Mouse (Mus musculus): ENCODE measurements at regions not wholly inside any gene's neighbourhood (a gene's known extent, or its start where the extent isn't known, plus 50 kb on each side); places are given as distances from the start of the nearest gene placed in this dataset.
"Not testable (repeated sequence)": the region's sequence is repeated elsewhere in the genome, so short reads cannot be mapped to it uniquely, and the experiment has no call there.

DNA sequence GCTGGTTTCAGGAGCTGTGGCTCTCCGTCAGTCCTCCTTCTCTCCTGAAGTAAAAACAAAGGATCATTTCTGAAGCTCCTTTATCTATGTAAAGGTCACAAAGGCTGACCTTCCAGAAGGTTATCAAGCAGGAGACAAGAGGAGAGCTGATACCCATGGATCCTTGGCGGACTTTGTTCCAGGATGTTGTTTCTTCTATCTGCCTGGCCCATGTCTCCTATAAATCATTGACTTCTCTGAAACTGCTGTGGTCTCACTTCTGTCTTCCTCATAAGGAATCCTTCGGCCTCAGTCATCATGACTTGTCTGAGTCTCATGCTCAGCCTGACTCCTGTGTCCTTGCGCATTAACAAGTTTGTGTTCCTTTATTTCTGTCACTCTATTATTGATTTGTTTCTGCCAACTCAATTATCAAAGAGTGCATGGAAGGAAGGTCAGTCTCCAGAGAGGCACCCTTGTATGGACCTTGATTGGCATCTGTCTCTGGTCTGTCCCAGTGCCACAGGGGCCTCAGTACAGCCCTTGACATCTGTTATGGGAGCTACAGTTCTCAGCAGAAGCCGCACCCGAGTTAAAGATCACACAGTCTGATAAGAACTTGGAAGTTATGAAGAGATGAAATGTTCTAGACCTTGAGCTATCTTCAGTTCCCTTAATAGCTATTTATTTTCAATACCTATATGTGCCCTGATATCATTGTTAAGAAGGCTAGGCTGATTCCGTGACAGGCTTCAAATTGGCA lies 53.2 kb upstream of the Dazl start:
- no peak for DNase-seq (ENCODE audit: low spot score in 2 of 2)

DNA sequence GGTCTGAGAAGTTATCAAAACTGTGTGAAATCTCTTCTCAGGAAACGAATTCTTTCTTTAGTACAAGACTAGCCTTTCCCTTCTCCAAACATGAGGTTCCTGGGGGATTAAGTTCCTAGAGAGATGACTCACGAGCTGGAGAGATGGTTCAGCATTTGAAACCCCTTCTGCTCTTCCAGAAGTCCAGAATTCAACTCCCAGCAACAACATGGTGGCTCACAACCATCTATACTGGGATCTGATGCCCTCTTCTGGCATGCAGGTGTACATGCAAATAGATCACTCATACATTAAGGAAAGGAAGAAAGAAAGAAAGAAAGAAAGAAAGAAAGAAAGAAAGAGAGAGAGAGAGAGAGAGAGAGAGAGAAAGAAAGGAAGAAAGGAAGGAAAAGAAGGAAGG lies 60.4 kb upstream of the Dazl start:
- DNase-seq (ENCODE audit: low spot score in 2 of 2), result not testable (repeated sequence)

DNA sequence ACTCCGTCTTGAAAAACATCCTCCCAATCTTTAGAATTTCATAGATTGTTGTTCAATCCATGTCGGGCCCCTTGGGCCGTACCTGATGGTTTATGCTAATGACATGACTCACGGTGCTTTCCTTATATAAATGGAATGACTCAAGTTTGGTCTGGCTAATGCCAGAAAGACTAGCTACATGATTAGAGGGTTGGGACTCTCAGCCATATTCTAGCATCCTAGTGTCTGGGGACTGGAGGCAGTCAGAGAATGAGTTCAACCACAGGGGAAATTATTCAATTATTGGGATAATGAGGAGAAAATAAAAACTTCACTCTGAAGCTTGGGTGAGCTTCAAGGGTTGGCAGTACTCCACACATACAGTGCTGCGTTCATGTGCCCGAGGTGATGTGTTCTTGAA lies 60.9 kb upstream of the Dazl start:
- DNase-seq (ENCODE audit: low spot score in 2 of 2), result no peak

GRCm38 (mm10) chr17:50361657-50362233 lies 68.3 kb upstream of the Dazl start:
- DNase-seq (ENCODE audit: low spot score in 2 of 2), result no peak

DNA sequence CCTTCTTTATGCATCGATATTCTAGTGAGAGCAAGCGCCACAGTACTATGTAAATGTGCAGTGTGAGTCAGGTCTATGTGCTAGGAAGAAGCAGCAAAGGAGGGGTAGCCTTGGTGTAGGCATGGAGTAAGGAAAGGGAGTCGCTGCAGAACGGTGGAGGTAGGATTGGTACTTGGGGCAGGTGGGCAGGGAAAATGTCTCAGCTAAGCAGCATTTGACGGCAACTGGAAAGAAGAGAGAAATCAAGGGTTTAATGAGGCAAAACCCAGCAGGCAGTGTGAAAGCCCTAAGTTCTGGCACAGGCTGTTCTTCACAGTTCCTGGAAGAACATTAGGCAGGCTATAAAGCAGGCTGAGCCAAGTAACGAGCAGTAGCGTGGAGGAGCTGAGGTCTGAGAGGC lies 72.0 kb upstream of the Dazl start:
- no peak for DNase-seq (ENCODE audit: low spot score in 2 of 2)

DNA sequence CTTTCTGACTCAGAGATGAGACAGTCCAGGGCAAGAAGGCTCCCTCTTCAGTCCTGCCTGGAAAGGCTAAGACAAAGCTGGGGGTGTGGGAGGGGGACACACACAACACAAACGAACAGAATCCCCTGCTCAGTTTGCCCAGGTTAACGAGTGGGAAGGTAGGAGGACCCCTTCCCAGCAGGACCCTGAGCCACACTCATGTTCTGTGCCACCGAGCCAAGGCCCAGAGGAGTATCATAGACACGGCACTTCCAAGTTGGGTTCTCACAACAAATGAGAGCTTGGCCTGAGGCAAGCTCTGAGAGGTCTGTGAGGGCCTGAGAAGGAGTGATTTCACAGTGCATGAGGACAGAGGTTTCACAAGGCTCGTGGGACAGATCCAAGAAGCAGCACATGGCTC lies 72.7 kb upstream of the Dazl start:
- DNase-seq (ENCODE audit: low spot score in 2 of 2), result no peak

DNA sequence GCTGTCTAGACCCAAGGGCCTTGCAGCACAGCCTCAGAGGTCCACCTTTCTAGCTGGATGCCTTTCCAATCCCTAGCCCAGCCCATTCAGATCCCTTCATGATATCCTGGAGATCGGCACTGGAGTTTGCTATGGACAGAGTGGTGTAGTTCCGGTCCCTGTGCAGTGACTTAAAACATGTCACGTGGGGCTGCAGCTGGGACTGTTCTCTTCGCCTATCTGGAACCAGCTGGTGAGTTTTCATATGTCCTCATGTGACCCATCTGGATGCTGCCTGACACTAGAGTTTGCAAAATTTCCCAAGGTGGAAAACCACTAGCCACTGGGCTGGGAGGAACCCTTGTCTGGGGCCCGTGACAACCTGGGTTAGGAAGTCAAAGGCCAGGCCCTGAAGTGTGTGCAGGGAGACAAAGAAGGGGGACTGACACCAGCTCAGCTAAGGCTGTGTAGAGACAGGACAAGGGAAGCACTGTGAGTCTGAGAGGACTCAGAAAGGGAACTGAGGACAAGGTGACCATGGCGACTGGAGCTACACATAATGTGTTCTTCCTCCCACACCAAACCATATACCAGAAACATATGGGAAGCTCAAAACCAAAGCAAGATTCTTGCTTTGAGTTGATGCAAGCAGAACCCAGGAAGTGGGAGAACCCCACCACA lies 75.9 kb upstream of the Dazl start:
- DNase-seq (ENCODE audit: low spot score in 2 of 2), result no peak

- DNase-seq (ENCODE audit: low spot score in 2 of 2), result no peak
Observed at GRCm38 (mm10) chr17:50370484-50370883, 77.0 kb upstream of the Dazl start.

GRCm38 (mm10) chr17:50373496-50374141 lies 80.2 kb upstream of the Dazl start:
- no peak for DNase-seq (ENCODE audit: low spot score in 2 of 2)

DNA sequence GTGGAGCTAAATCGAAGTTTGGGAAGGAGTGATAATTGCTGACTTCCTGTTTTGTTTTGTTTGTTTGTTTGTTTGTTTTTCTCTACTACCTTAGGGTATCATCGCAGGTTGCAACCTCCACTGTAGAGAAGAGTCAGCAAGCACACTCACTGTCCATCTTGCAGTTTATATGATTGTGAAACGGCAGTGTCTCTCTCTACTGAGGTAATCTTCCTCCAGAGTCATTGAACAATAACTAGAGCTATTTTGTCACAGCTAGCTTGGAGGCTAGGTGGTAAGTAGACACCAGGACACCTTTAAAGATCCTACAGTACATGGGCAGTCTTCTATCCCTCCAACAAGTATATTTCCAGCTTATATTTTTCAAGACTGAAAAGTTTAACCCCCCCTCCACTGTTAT lies 82.0 kb upstream of the Dazl start:
- no peak for DNase-seq (ENCODE audit: low spot score in 2 of 2)

DNA sequence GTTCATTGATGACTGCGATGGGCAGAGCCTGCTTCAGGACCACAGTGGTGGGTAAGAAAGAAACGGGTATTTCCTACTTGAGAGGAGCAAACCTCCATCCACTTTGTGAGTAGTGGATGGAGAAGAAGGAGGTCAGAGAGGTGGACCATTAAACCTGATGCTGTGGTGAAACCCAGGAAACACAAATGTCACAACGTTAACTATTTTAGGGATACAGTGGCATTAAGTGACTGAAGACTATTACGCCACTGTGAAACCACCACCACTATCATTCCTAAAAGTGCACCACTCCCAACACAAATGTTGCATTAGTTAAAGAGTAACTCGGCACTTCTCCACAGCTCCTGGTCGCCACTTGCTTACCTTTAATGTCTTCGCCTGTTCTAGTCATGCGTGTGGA lies 83.3 kb upstream of the Dazl start:
- DNase-seq (ENCODE audit: low spot score in 2 of 2), result no peak

DNA sequence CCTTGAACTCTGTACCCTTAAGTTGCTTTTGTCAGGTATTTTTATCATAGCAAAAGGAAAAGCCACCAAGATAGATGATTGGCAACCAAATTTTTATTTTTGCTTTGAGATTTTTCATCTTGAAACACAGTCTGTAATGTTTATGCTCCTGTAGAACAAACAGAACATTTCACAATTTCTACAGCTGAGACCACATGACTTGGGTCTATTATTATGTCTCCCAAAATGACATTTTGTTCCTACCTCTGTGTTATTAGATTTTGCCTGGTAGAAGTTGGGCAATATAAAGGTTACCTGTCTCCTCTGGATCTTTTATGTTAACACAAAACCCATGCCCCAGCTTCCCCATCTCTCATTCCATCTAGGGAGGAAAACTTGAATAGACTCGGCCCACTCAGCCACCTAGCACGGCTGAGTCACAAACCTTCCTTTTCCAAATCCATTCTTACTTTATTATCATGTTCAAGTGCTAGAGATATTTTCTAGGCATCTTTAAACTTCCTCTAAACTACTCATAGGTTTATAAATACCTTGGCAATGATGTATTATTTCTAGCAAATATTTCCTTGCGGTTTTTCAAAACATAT lies 84.8 kb upstream of the Dazl start:
- DNase-seq (ENCODE audit: low spot score in 2 of 2), result no peak

DNA sequence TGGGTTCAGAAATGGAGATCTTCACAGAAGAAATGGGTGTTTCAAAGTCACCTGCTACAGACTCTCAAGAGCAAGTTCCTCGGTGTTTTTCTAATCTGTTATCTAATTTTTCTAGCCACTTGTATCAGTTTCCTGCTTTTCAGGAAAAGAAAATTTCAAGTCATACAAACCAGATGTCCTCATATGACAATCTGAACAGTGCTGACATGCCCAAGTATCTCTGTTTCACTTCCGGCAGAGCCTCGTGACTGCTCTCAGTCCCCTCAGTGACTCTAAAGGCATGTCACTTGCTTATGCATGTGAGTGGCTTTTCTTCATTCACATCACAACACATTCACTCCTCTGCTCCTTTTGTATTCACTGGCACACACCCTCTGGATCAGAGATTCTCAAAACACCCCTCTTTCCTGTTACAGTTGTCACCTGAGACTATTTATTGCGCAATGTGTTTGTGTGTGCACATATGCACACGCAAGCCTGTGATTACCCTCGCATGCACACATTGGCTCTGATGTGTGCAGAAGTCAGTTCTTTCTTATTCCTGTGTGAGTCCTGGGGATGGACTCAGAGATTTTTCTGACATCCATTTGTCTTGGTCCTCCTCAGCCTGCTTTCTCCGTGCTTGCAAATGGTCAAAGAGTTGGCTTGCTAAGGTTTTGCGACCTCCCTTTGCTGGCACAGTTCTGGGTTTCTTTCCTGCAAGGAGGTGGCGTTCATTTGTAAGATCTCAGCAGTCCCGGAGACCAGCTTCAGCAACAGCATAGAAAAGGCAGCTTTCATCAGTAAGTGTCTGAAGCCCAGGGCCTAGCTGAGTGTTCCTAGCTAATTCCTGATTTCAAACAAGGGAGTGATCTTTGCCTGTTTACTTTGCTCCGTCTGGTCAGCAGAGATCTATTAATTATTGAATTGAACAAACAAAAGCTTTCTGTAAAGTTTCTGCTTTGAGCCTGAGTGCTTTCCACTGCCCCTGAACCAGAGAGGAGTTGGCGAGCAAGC lies 95.6 kb upstream of the Dazl start:
- DNase-seq (ENCODE audit: low spot score in 2 of 2), result no peak

DNA sequence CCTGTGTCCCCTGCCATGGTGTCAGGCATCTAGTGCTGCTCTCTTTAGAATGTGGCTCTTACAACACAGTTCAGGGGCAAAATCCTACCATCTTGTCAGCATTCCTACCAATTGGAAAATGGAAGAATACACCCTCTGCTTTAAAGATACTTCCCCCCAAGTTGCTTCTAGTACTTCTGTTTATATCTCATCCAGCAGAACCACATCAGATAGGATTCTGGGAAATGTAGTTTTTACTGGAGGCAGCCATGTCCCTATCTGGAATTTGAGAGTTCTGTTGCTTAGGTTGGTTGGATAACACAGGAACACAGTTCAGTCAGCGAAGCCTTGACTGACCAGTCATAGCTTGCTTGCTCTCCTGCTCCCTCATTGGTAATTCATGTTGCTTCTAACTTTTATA lies 96.7 kb upstream of the Dazl start:
- no peak for DNase-seq (ENCODE audit: low spot score in 2 of 2)

DNA sequence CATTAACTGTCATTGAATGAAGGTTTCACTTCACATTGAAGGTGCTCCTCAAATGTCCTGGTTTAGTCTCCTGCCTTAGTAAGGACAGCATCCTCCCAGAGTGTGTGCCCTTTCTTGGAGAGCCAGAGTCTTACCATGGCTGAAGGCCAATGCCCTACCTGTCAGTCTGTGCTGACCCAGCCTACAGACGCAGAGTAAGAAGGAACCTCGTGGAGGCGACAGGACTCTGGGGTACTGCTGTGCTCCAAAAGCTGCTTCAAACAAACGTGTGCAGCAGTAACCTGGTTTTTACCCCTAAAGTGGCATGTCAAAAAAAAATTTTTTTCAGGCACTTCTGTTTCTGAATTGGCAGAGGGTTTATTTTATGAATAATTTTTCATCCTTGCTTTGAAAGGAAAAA lies 97.8 kb upstream of the Dazl start:
- DNase-seq (ENCODE audit: low spot score in 2 of 2), result no peak

DNA sequence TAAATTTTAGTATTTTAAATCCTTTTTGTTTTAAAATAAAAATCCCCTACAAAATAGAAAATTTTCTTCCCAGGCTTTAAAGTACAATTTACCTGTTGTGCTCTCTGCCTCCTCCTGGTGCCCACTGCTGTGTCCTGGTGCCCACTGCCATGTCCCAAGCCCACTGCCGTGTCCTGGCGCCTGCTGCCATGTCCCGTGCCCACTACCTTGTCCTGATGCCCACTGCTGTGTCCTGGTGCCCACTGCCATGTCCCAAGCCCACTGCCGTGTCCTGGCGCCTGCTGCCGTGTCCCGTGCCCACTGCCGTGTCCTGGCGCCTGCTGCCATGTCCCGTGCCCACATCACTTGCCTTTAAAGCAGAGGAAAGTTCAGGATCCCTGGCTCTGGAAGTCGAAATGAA lies 98.6 kb upstream of the Dazl start:
- no peak for DNase-seq (ENCODE audit: low spot score in 2 of 2)

- DNase-seq (ENCODE audit: low spot score in 2 of 2), result no peak
Observed at GRCm38 (mm10) chr17:50392428-50392827, 99.0 kb upstream of the Dazl start.

DNA sequence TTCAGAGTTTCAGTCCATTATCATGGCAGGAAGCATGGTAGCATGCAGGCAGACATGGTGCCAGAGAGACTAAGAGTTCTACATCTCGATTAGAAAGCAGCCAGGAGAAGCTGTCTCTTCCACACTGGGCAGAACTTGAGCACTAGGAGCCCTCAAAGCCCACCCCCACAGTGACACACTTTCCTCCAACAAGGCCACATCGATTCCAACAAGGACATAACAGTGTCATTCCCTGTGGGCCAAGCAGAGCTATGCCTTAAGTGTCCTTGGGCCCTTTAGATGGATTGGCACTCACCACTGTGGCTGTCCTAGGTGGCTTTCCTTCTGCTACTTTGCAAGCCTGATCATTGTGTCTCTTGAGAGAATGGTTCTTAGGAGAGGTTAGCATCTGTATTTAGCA lies 99.5 kb upstream of the Dazl start:
- no peak for DNase-seq (ENCODE audit: low spot score in 2 of 2)

GRCm38 (mm10) chr17:50393698-50394097 lies 100.3 kb upstream of the Dazl start:
- DNase-seq (ENCODE audit: low spot score in 2 of 2), result no peak

GRCm38 (mm10) chr17:50394801-50395200 lies 101.4 kb upstream of the Dazl start:
- DNase-seq (ENCODE audit: low spot score in 2 of 2), result no peak

GRCm38 (mm10) chr17:50395669-50396068 lies 102.2 kb upstream of the Dazl start:
- DNase-seq (ENCODE audit: low spot score in 2 of 2), result no peak
